Mouse (Mus musculus) G1E (cell line): ENCODE results near the gene Vmp1. TPM values are rescaled to one million over a fixed set of nuclear protein-coding genes. Genes with fewer than 3 reads are reported as not detected.

Experiments
- ATAC-seq: 2 replicates; pipeline ENCODE4 v1.8.0; 2016; ENCODE audit warnings: mild to moderate bottlenecking; ENCODE audit not compliant: insufficient number of reproducible peaks, poor library complexity, low FRiP score, severe bottlenecking; ENCODE audit errors: extremely low read depth
- DNase-seq: peaks from one replicate; pipeline ENCODE4 v3.0.0; 2012; ENCODE audit warnings: low spot score
- H3K27me3 ChIP-seq: 2 replicates; pipeline ENCODE4 v1.6.1; 2012; ENCODE audit warnings: mild to moderate bottlenecking, low read length, inconsistent platforms; ENCODE audit not compliant: insufficient read depth
- H3K36me3 ChIP-seq: replicated peaks from 2 replicates; pipeline ENCODE3; 2012; ENCODE audit warnings: mild to moderate bottlenecking, inconsistent platforms
- H3K4me1 ChIP-seq: 2 replicates; pipeline ENCODE4 v1.6.1; 2012; ENCODE audit warnings: low read depth, low read length, inconsistent platforms, mixed read lengths; ENCODE audit not compliant: insufficient read depth
- H3K4me3 ChIP-seq: 2 replicates; pipeline ENCODE4 v1.5.1; 2012; ENCODE audit warnings: low read depth, mild to moderate bottlenecking, inconsistent platforms, low read length, moderate library complexity, mixed read lengths
- H3K9me3 ChIP-seq: replicated peaks from 2 replicates; pipeline ENCODE4 v1.6.1; 2012; ENCODE audit warnings: inconsistent platforms
- CTCF ChIP-seq: IDR thresholded peaks from 2 replicates; pipeline ENCODE4 v1.5.1; 2012; ENCODE audit warnings: low read depth, low read length, inconsistent platforms, mixed read lengths
- GATA1 ChIP-seq: IDR thresholded peaks from 2 replicates; pipeline ENCODE4 v1.6.1; 2012; ENCODE audit warnings: borderline replicate concordance, low read length, inconsistent platforms, mixed read lengths
- GATA2 ChIP-seq: IDR thresholded peaks from 2 replicates; pipeline ENCODE4 v1.6.1; 2012; ENCODE audit warnings: low read depth, low read length, inconsistent platforms, borderline replicate concordance
- POLR2AphosphoS5 ChIP-seq: IDR thresholded peaks from 2 replicates; pipeline ENCODE4 v1.6.1; 2012; ENCODE audit warnings: low read depth, low read length, inconsistent platforms; ENCODE audit not compliant: insufficient replicate concordance
- TAL1 ChIP-seq: conservative IDR thresholded peaks from 2 replicates; pipeline ENCODE4 v1.6.1; 2012; ENCODE audit warnings: low read depth, low read length, inconsistent platforms, mixed read lengths
- polyA plus RNA-seq: library from polyadenylated mRNA; stranded (reverse); fragments of >175 nt; gene quantifications from 2 replicates; pipeline ENCODE4 v1.2.3, GENCODE M21; 2012
- total RNA-seq, 2 experiments: library from RNA; stranded (forward) in 1 of 2; stranded (reverse) in 1 of 2; fragments of 200-1000 nt in 1 of 2; fragments of >200 nt in 1 of 2; fragmentation: Nextera tagmentation in 1 of 2; gene quantifications; 2 replicates each; pipeline ENCODE4 v1.2.3; 2014 to 2017

The Vmp1 gene
- total and polyA plus RNA-seq, 3 experiments: 19.1 to 188 (median 163) TPM

GRCm38 (mm10) chr11:86596976-86597375 lies 86.7 kb downstream of the Vmp1 start:
- TF ChIP-seq POLR2AphosphoS5 (no peak), GATA2 (no peak), CTCF (no peak), TAL1 (no peak), GATA1 (no peak)
- Histone ChIP-seq H3K27me3 (no peaks in the 10 kb centered on the region), H3K4me3 (no peak overlapping the region), H3K4me1 (peaks cover 35% of the 10 kb centered on the region), H3K9me3 (no peaks in the 10 kb centered on the region), H3K36me3 (peaks cover 47% of the 10 kb centered on the region)
- DNase-seq: no peak
- no peak for ATAC-seq

- Histone ChIP-seq H3K9me3 (no peaks in the 10 kb centered on the region), H3K36me3 (peaks cover 52% of the 10 kb centered on the region), H3K4me1 (peaks cover 40% of the 10 kb centered on the region), H3K4me3 (no peak overlapping the region), H3K27me3 (no peaks in the 10 kb centered on the region)
- DNase-seq (no peak), ATAC-seq (no peak)
- TF ChIP-seq POLR2AphosphoS5: no peak
- TF ChIP-seq TAL1: no peak
- TF ChIP-seq CTCF: no peak
- no peak for TF ChIP-seq GATA1
- no peak for TF ChIP-seq GATA2
Observed at GRCm38 (mm10) chr11:86596187-86596960, 87.3 kb downstream of the Vmp1 start.

GRCm38 (mm10) chr11:86595366-86595765 lies 88.3 kb downstream of the Vmp1 start:
- Histone ChIP-seq H3K4me3 (no peak overlapping the region), H3K36me3 (peaks cover 58% of the 10 kb centered on the region), H3K4me1 (peaks cover 49% of the 10 kb centered on the region), H3K9me3 (no peaks in the 10 kb centered on the region), H3K27me3 (no peaks in the 10 kb centered on the region)
- ATAC-seq (no peak), DNase-seq (no peak)
- TF ChIP-seq GATA2 (no peak), TAL1 (no peak), POLR2AphosphoS5 (no peak), CTCF (no peak), GATA1 (no peak)

GRCm38 (mm10) chr11:86594188-86594876 lies 89.3 kb downstream of the Vmp1 start:
- ATAC-seq: no peak
- Histone ChIP-seq H3K27me3 (no peaks in the 10 kb centered on the region), H3K4me1 (peaks cover 51% of the 10 kb centered on the region), H3K36me3 (peaks cover 52% of the 10 kb centered on the region), H3K9me3 (no peaks in the 10 kb centered on the region), H3K4me3 (no peak overlapping the region)
- DNase-seq: no peak
- no peak for TF ChIP-seq TAL1
- no peak for TF ChIP-seq POLR2AphosphoS5
- TF ChIP-seq GATA1: no peak
- no peak for TF ChIP-seq GATA2
- TF ChIP-seq CTCF: no peak

GRCm38 (mm10) chr11:86593443-86593842 lies 90.2 kb downstream of the Vmp1 start:
- no peak for ATAC-seq
- H3K36me3 ChIP-seq: peaks cover 51% of the 10 kb centered on the region
- peaks cover 58% of the 10 kb centered on the region for H3K4me1 ChIP-seq

GRCm38 (mm10) chr11:86592993-86593392 lies 90.6 kb downstream of the Vmp1 start:
- peaks cover 62% of the 10 kb centered on the region for H3K4me1 ChIP-seq
- peak; percentile 78 for DNase-seq
- TF ChIP-seq TAL1: no peak
- no peak for TF ChIP-seq CTCF
- TF ChIP-seq GATA2: no peak
- TF ChIP-seq GATA1: no peak
- no peak for TF ChIP-seq POLR2AphosphoS5
- peak; percentile 94 for ATAC-seq
- H3K27me3 ChIP-seq: no peaks in the 10 kb centered on the region
- H3K9me3 ChIP-seq: no peaks in the 10 kb centered on the region
- no peak overlapping the region; the same call in 1 of the 2 replicates for H3K4me3 ChIP-seq
- peaks cover 47% of the 10 kb centered on the region for H3K36me3 ChIP-seq

More at GRCm38 (mm10) chr11:86593443-86593842, 90.2 kb downstream of the Vmp1 start:
- TF ChIP-seq POLR2AphosphoS5 (no peak), CTCF (no peak), TAL1 (no peak), GATA2 (no peak), GATA1 (no peak)
- Histone ChIP-seq H3K4me3 (no peak overlapping the region; the same call in 1 of the 2 replicates), H3K27me3 (no peaks in the 10 kb centered on the region), H3K9me3 (no peaks in the 10 kb centered on the region)
- DNase-seq: no peak
